In genomic region chr9:15166476-15166875, GRCm38 (mm10) we compare ENCODE assay signal across 21 mouse cellular contexts. TPM values are rescaled to one million over a fixed set of nuclear protein-coding genes. Genes with fewer than 3 reads are reported as not detected.
DNase-seq lines count a peak whose midpoint lies in the region.
"Had no signal": no experiment of that assay in that cellular context is flagged by ENCODE, and none has a peak within 500 bp of the region (broad histone marks: within the 10 kb centered on the region; RNA-seq: fewer than 3 reads in every experiment).

No protein-coding gene starts in this region.

- intact Hi-C loops in heart, postnatal 25 days (cut with DNase I), result no loop called here
- intact Hi-C loops in heart, postnatal 14 days (cut with DNase I), result loop anchor here (10.0 kb wide), 1 partner anchor 302 kb away; the partner anchor contains the start of gene Gpr83

- H3K36me3 ChIP-seq in heart, embryonic 10.5 days, result no peaks in the 10 kb centered on the region
- H3K36me3 ChIP-seq: G1E had no signal

- peaks cover 6% of the 10 kb centered on the region; the same call in 1 of the 2 replicates for H3K4me1 ChIP-seq in heart, embryonic 10.5 days

- WGBS in heart, embryonic 10.5 days, result 90% methylated on average over 4 of the region's 4 CpGs

- no peak overlapping the region for H3K27ac ChIP-seq in heart, embryonic 10.5 days

- no peak overlapping the region for H3K4me3 ChIP-seq in heart, embryonic 10.5 days

- DNase-seq in heart, adult 11 months, result peak; percentile 52
- DNase-seq in heart, postnatal 25 days (ENCODE audit: low spot score), result no peak
- peak; percentile 52 for DNase-seq in heart, embryonic 10.5 days (ENCODE audit: low spot score)
- no peak for DNase-seq in heart, postnatal 14 days
- DNase-seq: adrenal gland, adult 2 months; adrenal gland, adult 8-10 months; adrenal gland, postnatal 10 days; adrenal gland, postnatal 14 days; adrenal gland, postnatal 25 days; adrenal gland, postnatal 36 days; B cell, adult 2 months; cerebellum, adult 11 months; cerebellum, adult 11-12 months; cerebellum, adult 18-20 months had no signal

- peaks cover 13% of the 10 kb centered on the region for H3K9me3 ChIP-seq in heart, embryonic 10.5 days

- H3K27me3 ChIP-seq in heart, embryonic 10.5 days (ENCODE audit: insufficient read depth, poor library complexity, severe bottlenecking), result no peaks in the 10 kb centered on the region

RNA-seq across cellular contexts. Expression of gene Hephl1, which starts 54.6 kb away (rescaled TPM):
- under 1 TPM; 0.08 to 0.11 TPM for total RNA-seq in heart, postnatal 25 days (2021)
- not detected in 2 replicates for polyA plus RNA-seq in heart, embryonic 10.5 days (2016; fragmentation: Nextera tagmentation; extraction: Ambion mirVana)
- under 1 TPM; 0.10 to 0.14 TPM for total RNA-seq in heart, postnatal 14 days (2021)
- total RNA-seq: CH12.LX, MEL had no signal
- polyA plus RNA-seq: activated CD4-positive, CD25-positive, alpha-beta regulatory T cell, adult 4 months; brain, embryonic 14.5 days; CD4-positive, CD25-positive, alpha-beta regulatory T cell, adult 4 months; G1E; Patski had no signal

Comparison
In these comparisons a context has a peak if more than half of its experiments do, and no peak if none do; other contexts are left out.
1. DNase-seq: peak in heart, adult 11 months (single experiment) and heart, embryonic 10.5 days (single experiment); none in heart, postnatal 25 days (single experiment) and heart, postnatal 14 days (0 of 2).